Mouse (Mus musculus): ENCODE data around the gene Pde4d. TPM values are rescaled to one million over a fixed set of nuclear protein-coding genes. Genes with fewer than 3 reads are reported as not detected.

Gene Pde4d
- polyA plus RNA-seq, 2 experiments from 2014 or later, result 5.5 to 7.3 TPM

DNA sequence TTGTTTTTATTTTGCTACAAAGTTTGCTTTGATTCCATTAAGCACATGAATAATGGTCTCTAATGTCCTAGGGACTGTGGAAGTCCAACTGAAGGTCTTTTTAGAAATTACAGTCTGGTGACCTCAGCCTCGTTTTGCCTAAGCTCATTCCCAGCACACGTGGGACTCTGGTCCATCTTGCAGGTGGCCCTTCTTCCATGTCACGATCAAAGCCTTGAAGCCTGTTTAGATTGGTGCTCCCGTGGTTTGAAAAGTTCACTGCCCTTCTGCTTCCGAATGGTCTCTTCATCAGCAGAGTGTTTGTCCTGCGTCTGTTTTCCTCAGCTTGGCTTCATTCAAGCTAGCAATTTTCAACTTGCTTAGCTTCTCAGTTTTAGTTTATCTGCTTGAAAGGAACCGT, 389.4 kb downstream of the Pde4d start:
- no peak for ATAC-seq

- no peak for ATAC-seq
Observed at GRCm38 (mm10) chr13:108854090-108854489, 404.3 kb downstream of the Pde4d start.

DNA sequence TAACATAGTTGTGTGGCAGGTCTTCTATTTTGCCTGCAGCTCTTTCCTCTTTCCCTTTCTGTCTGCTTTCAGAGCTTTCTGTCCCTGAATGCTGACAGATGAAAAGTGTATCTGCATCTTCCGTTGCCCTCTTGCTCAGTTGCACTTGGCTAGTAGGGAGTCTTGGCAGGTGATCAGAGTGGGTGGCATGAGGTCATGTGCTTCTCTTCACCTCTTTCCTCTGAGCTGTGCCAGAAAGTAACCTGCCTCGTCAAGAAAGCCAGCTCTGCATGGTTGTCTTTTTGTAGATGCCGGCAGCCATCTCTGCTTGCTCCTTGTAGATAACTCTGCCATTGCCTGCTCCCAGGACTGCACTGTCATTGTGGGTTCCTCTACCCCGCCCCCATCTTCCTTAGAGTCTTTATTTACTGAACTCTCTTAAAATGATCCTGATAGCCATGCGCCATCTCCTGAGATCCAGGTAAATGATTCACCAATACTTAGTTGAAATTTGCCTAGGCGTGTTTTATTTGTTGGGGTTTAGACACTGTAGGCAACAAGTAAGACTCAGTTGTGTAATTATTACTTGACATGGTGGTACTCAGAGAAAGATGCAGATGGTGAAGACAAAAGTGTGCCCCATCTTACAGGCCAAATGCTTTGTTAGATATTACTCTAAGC, 407.2 kb downstream of the Pde4d start:
- no peak for ATAC-seq

DNA sequence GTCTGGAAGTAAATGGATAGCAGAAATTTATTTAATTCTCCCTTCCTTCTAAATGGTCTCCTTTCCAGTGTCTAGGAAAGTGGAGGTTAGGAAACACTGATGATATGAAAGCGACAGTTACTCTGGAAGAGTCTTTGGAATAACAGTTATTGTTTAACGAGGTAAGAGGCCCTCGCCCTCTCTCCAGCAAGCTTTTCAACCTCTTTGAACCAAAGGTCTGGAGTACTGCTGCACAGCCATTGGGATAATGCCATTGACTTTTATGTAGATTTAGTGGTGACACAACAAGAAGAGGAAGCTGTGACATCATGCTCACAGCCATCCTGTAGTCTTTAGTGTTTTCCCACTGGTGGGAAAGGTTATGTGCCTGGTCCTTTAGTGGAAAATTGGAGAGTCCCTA, 409.6 kb downstream of the Pde4d start:
- ATAC-seq, result no peak

DNA sequence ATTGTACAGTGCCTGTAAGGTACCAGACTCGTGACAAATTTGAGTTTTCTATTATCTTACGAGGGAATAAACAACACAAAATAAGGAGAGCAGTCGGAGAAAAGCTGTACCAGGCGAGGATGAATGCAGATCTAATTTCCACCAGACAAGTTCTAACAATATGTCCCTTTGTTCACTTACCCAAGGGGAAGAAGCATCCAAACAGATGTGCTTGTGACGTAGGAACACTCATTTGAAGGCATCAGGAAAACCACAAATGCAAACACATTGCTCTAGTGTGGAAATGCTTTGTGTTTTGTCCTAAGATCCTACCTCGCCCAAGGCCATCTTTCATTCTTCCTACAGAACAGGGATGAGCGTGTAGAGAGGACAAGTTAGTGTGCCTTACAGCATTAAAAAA, 411.0 kb downstream of the Pde4d start:
- ATAC-seq, result no peak

GRCm38 (mm10) chr13:108861707-108862106, 412.0 kb downstream of the Pde4d start:
- no peak for ATAC-seq

DNA sequence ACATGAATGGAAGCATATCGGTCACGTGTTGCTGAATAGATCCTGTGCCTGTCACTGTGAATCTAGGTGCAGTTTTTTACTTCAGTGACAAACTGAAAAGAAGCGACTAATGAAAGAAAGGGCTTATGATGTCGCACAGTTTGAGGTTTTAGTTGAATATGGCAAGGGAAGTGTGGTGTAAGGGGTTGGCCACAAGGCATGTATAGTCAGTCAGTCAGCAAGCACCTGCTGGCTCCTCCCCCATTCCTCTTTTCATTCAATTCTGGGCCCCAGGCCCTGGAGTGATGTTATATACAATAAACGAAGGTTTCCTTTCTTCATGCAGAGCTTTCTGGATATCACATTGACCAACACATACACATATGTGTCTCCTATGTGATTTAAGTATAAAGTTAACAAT, 412.4 kb downstream of the Pde4d start:
- no peak for ATAC-seq

DNA sequence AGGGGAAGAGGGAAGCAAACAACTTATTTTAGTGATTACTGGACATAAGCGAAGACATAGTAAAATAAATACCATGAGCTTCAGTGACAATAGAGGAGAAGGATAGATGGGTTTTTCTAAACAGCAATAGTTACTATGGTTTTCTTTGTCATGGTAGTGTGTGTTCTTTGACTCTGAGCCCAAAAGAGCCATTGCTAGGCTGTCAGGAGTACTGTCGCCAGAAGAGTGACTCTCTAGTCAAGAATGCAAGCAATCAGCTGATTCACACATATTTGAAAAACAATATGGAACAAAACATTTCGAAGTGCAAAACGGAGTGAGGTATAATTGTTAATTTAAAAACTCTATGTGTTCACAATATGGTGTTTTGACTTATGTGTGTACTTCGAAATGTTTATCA, 450.4 kb downstream of the Pde4d start:
- no peak for ATAC-seq

- no peak for ATAC-seq
Observed at GRCm38 (mm10) chr13:108905121-108905520, 455.4 kb downstream of the Pde4d start.

DNA sequence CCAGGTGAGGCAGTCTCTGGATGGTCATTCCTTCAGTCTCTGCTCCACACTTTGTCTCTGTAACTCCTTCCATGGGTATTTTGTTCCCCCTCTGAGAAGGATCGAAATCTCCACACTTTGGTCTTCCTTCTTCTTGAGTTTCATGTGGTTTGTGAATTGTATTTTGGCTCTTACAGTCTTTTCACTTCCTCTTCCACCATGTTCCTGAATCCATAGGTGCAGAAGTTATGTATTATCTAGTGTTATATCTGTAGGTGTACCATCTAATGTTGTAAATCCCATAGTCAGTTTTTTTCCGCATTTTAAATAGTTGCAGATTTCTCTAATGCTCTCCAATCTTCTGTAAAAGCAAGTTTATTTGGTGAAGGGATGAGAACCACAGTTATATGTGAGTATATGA, 459.4 kb downstream of the Pde4d start:
- no peak for ATAC-seq

GRCm38 (mm10) chr13:108914626-108915025, 464.9 kb downstream of the Pde4d start:
- no peak for ATAC-seq

DNA sequence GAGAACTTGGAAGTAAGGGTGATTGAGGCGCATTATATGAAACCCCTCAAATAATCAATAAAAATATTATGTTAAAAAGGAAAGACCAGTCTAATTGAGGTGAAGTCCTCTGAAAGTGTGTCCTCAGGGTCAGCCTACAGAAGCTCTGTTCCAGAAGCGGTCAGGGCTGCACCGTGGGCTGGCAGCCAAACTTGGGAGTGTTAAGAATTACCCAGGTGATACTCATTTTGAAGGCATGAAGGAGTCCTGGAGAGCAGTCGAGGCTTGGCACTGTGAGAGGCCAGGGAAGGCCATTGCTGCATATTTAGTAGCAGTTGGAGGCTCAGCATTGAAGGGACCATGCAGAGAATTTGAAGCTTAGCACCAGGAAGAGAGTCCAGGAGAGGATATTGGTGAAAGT, 471.4 kb downstream of the Pde4d start:
- ATAC-seq, result no peak

- no peak for ATAC-seq
Observed at GRCm38 (mm10) chr13:108934854-108935253, 485.1 kb downstream of the Pde4d start.

- ATAC-seq, result no peak
Observed at GRCm38 (mm10) chr13:108937272-108937671, 487.5 kb downstream of the Pde4d start.

DNA sequence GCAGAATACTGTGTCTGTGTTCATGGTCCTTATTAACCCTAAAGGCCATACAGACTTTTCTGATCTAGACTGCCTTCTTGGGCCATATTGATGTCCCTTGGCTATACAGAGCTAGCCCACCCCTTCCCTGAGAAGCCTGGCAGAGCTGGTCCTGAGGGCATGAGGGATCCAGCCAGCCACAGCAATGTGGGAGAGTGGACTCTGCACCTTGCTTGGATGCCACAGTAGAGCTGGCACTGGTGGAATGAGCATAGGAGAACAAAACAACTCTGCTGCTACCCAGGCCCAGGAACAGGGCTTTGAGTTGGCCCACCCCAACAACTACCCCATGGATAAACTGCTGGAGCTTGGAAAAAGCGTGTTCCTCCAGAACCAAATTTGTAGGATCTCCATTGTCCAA, 503.2 kb downstream of the Pde4d start:
- no peak for ATAC-seq

DNA sequence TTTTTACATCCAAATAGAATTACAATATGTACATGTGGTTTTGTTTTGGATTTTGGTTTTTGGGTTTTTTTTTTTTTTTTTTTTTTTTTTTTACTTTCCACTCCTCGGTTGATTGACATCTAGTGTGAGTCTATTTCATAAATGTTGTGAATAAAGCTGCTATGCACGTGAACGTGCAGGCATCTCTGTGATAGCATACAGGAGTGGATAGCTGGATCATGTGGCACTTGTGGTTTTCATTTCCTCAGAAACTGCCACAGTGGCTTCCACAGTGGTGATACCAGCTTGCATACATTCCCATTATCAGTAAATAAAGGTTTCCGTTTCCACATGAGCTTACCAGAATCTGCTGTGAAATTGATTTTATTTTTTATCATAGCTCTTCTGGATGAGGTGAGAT, 506.3 kb downstream of the Pde4d start:
- ATAC-seq, result no peak

GRCm38 (mm10) chr13:108964056-108964455, 514.3 kb downstream of the Pde4d start:
- ATAC-seq, result no peak

- ATAC-seq, result no peak
Observed at GRCm38 (mm10) chr13:108981144-108981543, 531.4 kb downstream of the Pde4d start.

GRCm38 (mm10) chr13:108998739-108999138, 549.0 kb downstream of the Pde4d start:
- no peak for ATAC-seq

DNA sequence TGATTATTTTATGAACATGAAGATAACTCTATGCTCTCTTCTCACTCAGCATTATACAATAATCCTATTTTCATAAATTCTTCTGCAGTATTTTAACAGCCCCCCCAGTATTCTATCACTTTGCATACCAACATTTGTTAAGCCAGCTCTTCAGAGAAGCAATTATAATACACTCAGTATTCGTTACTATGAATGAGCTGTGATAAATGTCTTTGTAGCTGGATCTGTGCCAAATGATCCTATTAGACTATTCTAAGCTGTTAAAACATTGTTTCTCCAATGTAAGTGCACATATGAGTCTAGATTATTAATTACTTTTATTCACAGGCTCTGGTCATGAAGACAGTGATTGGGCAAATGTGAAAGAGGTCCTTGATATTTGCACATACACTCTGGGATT, 575.0 kb downstream of the Pde4d start:
- ATAC-seq, result no peak

DNA sequence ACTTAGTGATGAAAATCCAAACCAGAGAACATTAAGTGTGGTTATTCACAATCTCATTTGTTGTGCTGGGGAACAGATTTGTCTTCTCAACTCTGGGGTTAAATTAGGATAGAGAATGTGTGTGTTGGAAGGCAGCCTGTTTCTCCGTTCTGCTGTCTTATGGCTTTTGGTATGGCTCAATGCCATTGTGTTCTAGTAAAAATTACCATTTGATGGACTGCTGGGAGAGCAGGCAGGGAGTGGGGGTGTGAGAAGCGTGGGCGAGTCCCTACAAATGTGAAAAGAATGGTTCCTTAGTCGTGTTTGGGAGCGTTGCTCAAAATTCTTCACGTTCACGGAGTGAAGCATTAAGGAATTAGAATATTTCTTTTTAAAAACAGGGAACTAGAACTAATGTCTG, 597.4 kb downstream of the Pde4d start:
- no peak for ATAC-seq

DNA sequence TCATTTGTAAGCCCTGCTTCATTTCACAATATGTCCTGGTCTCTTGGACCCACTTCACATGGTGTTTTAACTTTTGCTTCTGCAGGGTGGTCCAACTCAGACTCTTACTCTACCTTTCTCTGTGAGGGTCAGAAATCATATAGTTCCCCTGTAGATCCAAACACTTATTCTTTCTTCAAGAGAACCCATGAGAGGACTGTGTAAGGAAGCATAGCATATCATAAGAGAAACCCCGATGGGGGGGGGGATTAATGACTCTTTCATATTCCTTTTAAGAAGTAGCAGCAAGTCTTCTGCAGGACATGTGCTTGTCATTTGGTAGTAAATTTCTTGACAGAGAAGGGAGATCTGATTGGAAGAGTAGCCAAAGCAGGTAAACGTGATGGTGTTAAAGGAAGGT, 603.1 kb downstream of the Pde4d start:
- ATAC-seq, result no peak

- ATAC-seq, result no peak
Observed at GRCm38 (mm10) chr13:109053242-109054018, 603.7 kb downstream of the Pde4d start.

DNA sequence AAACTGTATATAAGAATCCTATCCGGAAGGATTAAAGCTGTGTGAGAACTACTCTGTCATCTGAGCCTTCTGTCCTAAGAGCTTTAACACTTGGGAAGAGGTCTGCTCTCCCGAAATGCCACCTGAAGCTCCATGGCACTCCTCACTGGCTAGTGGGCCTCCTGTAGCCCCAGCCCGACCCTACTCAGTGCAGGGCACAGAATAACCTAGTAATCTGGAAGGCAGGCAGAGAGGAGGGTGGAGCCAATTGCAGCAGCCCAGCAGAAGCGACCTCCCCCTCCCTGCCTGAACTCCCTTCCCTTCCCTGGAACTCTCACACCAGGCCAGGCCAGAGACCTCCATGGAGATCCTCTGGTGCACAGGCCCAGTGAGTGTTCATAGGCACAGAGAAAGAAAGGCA, 608.3 kb downstream of the Pde4d start:
- ATAC-seq, result no peak

All from CD4-positive, CD25-positive, alpha-beta regulatory T cell, adult 4 months (primary cell).